Mouse (Mus musculus) forebrain, postnatal 0 days (tissue): ENCODE data around the gene Rnft2. TPM values are rescaled to one million over a fixed set of nuclear protein-coding genes. Genes with fewer than 3 reads are reported as not detected.
A peak's percentile ranks its signal among the peaks of the same experiment; 100 is the strongest.

Experiments
- ATAC-seq: fragments of 200-750 bp; cut with Nextera tagmentation; 2 replicates; pipeline ENCODE4 v1.8.0; 2017; ENCODE audit warnings: mild to moderate bottlenecking, moderate library complexity
- DNase-seq: peaks from one replicate; pipeline ENCODE4 v3.0.0-alpha.2; 2015
- H3K27ac ChIP-seq: fragments of 300-500 bp; sonication (generic); 2 replicates; pipeline ENCODE4 v1.5.1; 2014; ENCODE audit warnings: low read depth, mild to moderate bottlenecking, antibody characterized with exemption, low read length, moderate library complexity, mixed read lengths
- H3K27me3 ChIP-seq: fragments of 300-500 bp; sonication (generic); 2 replicates; pipeline ENCODE4 v1.6.1; 2014; ENCODE audit warnings: mild to moderate bottlenecking, low read length, mixed read lengths; ENCODE audit not compliant: insufficient read depth
- H3K36me3 ChIP-seq: fragments of 300-500 bp; sonication (generic); 2 replicates; pipeline ENCODE4 v1.6.1; 2014; ENCODE audit warnings: mild to moderate bottlenecking, moderate library complexity; ENCODE audit not compliant: insufficient read depth
- H3K4me1 ChIP-seq: fragments of 300-500 bp; sonication (generic); 2 replicates; pipeline ENCODE4 v1.6.1; 2014; ENCODE audit warnings: antibody characterized with exemption; ENCODE audit not compliant: insufficient read depth
- H3K4me2 ChIP-seq: fragments of 300-500 bp; sonication (generic); 2 replicates; pipeline ENCODE4 v1.6.1; 2014; ENCODE audit warnings: low read depth, mild to moderate bottlenecking, moderate library complexity
- H3K4me3 ChIP-seq: fragments of 300-500 bp; sonication (generic); 2 replicates; pipeline ENCODE4 v1.5.1; 2014; ENCODE audit warnings: low read depth, low read length, mixed read lengths
- H3K9ac ChIP-seq: fragments of 300-500 bp; sonication (generic); 2 replicates; pipeline ENCODE4 v1.6.1; 2014; ENCODE audit warnings: mild to moderate bottlenecking
- H3K9me3 ChIP-seq: fragments of 300-500 bp; sonication (generic); 2 replicates; pipeline ENCODE4 v1.6.1; 2016; ENCODE audit warnings: low read length
- CTCF ChIP-seq: sonication (generic); IDR thresholded peaks from 2 replicates; pipeline ENCODE4 v1.5.1; 2016; ENCODE audit warnings: antibody characterized with exemption, control low read depth, low read depth
- WGBS: fragments of 180-500 bp; shearing (Covaris S2); extraction: QIAGEN DNeasy Blood & Tissue Kit; methylation state at CpG from one replicate; pipeline ENCODE4 v1.1.7; 2014; 5-methylcytosine and 5-hydroxymethylcytosine counted together
- polyA plus RNA-seq: library from polyadenylated mRNA; unstranded; fragments of >200 nt; fragmentation: Nextera tagmentation; extraction: Ambion mirVana; gene quantifications from 2 replicates; pipeline ENCODE4 v1.2.1, GENCODE M21; 2015
- total RNA-seq: library from RNA; depleted of rRNA; stranded (reverse); fragments of >200 nt; gene quantifications from 2 replicates; pipeline ENCODE4 v1.2.3, GENCODE M21; 2014

Rnft2 gene
- total and polyA plus RNA-seq, 2 experiments from 2014 or later = 12.4 to 87.8 TPM

DNA sequence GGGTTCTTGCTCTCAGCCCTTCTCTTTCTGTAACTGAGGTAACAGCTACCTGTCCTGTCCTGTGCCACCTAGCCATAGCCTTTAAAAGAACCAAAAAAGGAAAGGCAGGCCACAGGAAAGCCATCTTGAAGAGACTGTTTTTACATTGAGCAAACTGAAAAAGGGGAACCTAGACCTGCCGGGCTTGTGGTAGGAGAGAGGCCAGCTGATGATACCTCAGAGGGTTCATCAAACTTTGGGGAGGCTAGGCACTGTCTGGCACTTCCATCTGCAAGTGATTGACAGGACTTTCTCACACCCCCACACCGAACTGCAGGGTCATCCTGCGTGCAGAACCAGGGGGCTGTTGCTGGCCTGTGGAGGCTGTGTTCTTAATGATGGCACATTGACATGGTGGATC is 8.6 kb upstream of the Rnft2 start:
- H3K36me3 ChIP-seq = peaks cover 16% of the 10 kb centered on the region
- no peak overlapping the region for H3K27ac ChIP-seq
- WGBS = 86% methylated on average over 3 of the region's 3 CpGs
- no peaks in the 10 kb centered on the region for H3K9me3 ChIP-seq
- TF ChIP-seq CTCF = no peak
- H3K9ac ChIP-seq = no peak overlapping the region
- DNase-seq (no peak), ATAC-seq (no peak)
- no peaks in the 10 kb centered on the region for H3K27me3 ChIP-seq
- no peak overlapping the region for H3K4me3 ChIP-seq
- no peaks in the 10 kb centered on the region for H3K4me1 ChIP-seq
- H3K4me2 ChIP-seq = no peak overlapping the region

DNA sequence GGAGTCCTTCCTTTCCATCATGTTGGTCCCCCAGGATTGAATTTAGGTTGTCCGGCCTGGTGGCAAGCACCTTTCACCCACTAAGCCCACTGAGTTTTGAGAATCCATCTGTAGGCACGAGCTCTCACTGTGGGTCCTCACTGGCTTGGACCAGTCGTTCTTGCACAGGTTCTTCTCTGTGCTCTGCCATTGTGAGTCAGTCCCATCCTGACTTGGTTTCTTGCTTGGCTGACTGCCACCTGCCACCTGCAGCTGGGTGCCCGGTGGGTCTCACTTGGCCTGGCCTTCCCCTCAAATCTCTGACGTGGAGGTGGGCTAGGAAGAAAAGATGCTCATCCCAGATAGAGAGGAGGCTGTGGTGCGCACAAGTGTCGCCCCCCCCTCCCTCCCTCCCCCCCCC is 6.1 kb upstream of the Rnft2 start:
- Histone ChIP-seq H3K9ac (no peak overlapping the region), H3K27me3 (no peaks in the 10 kb centered on the region), H3K9me3 (no peaks in the 10 kb centered on the region), H3K4me1 (0 out of 2 replicates have a peak, but pooled peaks cover 7% of the 10 kb centered on the region), H3K4me2 (no peak overlapping the region), H3K36me3 (peaks cover 8% of the 10 kb centered on the region; the same call in 1 of the 2 replicates), H3K27ac (no peak overlapping the region), H3K4me3 (no peak overlapping the region)
- TF ChIP-seq CTCF = no peak
- WGBS = 59% methylated on average over 5 of the region's 7 CpGs
- DNase-seq (no peak), ATAC-seq (no peak)

DNA sequence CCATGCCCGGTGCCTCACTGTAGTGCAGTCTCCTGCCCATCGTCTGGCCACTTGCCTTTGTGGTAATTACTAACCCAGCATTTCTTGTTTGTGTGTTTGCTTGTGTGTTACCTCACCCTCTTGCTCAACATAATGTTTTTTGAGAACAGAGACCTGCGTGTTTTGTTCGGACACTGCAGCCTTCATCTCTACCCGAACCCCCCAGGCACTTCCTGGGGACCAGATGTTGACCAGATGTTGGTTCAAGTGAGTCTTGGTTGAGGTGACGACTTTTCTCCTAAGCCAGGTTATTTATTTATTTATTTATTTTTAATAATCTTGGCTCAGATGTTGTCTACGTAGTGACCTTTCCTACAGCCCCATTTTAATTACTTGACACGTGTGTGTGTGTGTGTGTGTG is 2.5 kb upstream of the Rnft2 start:
- H3K27ac ChIP-seq = no peak overlapping the region
- ATAC-seq = no peak
- H3K4me3 ChIP-seq = no peak overlapping the region
- no peak for DNase-seq
- peaks cover 19% of the 10 kb centered on the region; the same call in 1 of the 2 replicates for H3K4me1 ChIP-seq
- peaks cover 11% of the 10 kb centered on the region for H3K36me3 ChIP-seq
- H3K27me3 ChIP-seq = no peaks in the 10 kb centered on the region
- no peak for TF ChIP-seq CTCF
- 93% methylated on average over 8 of the region's 8 CpGs for WGBS
- no peak overlapping the region for H3K9ac ChIP-seq
- no peak overlapping the region for H3K4me2 ChIP-seq
- H3K9me3 ChIP-seq = no peaks in the 10 kb centered on the region

DNA sequence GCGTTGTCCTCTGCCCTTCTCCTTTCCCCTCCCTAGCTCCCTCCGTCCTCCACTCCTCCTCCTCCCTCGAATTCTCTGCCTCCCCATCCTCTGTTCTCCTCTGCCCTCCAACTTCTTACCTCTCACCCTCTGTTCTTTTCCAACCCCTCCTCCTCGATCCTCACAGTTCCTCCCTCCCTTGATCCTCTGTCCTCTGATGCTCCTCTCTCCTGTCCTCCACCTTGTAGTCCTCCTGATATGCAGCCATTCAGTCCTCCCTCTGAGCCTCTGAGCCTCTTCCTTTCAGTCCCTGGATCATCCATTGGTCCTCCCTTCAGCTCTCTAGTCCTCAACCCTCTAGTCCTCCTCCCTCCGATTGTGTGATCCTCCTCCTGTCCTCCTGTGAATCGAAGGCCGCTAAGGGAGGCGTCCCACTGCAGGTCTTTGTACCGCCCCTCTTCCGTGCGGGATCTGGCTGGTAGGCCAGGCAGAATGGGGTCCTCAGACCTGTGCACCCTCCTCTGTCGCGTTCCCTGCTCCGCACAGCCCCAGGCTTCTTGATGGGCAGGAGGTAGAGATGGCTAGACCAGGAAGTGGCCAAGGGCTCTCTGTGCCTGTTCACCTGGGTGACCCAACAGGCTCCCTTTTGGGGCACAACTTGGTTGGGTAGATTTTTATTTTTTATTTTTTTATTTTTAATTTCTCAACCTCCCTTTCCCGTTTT is 841 bp upstream of the Rnft2 start:
- no peak for TF ChIP-seq CTCF
- Histone ChIP-seq H3K27ac (peak overlapping the region; percentile 81), H3K9me3 (no peaks in the 10 kb centered on the region), H3K27me3 (no peaks in the 10 kb centered on the region), H3K9ac (peak overlapping the region; percentile 69), H3K4me2 (peak overlapping the region; percentile 71), H3K4me3 (peak overlapping the region; percentile 65), H3K4me1 (peaks cover 19% of the 10 kb centered on the region; the same call in 1 of the 2 replicates), H3K36me3 (peaks cover 24% of the 10 kb centered on the region)
- ATAC-seq = no peak
- WGBS = 6% methylated on average over 15 of the region's 15 CpGs
- DNase-seq = no peak

- H3K4me3 ChIP-seq = no peak overlapping the region
- no peaks in the 10 kb centered on the region for H3K9me3 ChIP-seq
- peaks cover 44% of the 10 kb centered on the region for H3K36me3 ChIP-seq
- peaks cover 7% of the 10 kb centered on the region; the same call in 1 of the 2 replicates for H3K4me1 ChIP-seq
- no peak overlapping the region for H3K4me2 ChIP-seq
- no peak overlapping the region for H3K9ac ChIP-seq
- no peaks in the 10 kb centered on the region for H3K27me3 ChIP-seq
- H3K27ac ChIP-seq = no peak overlapping the region
- TF ChIP-seq CTCF = no peak
- ATAC-seq (no peak), DNase-seq (no peak)
- 93% methylated on average over 12 of the region's 12 CpGs for WGBS
Observed at GRCm38 (mm10) chr5:118239671-118240070, 5.2 kb downstream of the Rnft2 start.

DNA sequence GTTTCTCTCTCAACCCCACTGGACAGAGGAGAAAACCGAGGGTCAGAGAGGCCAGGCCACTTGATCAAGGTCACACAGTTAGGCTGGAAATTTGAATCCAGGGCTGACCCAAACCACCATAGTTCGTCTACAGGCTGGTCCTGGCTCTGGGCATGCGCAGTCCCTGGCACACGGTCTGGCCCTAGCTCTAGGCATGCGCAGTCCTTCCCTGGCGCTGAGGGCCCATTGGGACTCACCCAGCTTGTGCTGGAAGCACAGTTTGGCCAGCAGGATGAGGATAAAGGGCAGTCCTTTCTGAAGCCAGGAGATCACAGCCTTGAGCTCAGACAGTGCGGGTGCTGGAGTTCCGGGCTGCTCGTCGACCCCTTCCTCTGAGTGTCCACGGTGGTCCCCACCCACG is 8.0 kb downstream of the Rnft2 start:
- H3K9me3 ChIP-seq = no peaks in the 10 kb centered on the region
- TF ChIP-seq CTCF = no peak
- ATAC-seq = no peak
- no peak overlapping the region for H3K4me3 ChIP-seq
- H3K27ac ChIP-seq = no peak overlapping the region
- no peak for DNase-seq
- WGBS = 88% methylated on average over 12 of the region's 12 CpGs
- no peaks in the 10 kb centered on the region for H3K27me3 ChIP-seq
- H3K9ac ChIP-seq = no peak overlapping the region
- no peaks in the 10 kb centered on the region for H3K4me1 ChIP-seq
- no peak overlapping the region for H3K4me2 ChIP-seq
- peaks cover 57% of the 10 kb centered on the region for H3K36me3 ChIP-seq

DNA sequence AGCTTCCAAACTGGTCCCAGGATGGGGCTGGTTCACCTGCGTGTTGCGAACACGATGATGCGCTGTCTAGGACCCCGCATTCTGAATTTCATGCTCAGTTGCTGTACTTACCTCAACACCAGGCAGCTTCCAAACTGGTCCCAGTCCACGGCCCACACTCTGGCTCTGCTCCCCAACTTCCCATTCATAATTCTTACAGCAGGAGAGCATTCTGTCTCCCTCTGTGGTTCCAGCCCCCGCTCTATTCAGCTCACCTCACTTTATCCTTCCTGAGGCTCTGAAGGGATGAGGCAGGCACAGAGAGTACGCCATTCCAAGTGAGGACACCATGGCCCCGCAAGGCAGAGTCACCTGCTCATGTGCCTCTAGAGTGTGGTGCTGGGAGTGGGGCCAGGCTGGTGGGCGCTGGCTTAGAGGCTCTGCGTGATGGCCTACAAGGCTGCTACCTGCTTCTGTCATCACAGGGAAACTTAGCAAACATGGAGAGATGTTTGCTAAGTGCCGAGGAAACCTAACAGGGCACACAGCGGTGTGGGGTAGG is 14.8 kb downstream of the Rnft2 start:
- TF ChIP-seq CTCF = no peak
- DNase-seq (no peak), ATAC-seq (no peak)
- Histone ChIP-seq H3K9me3 (no peaks in the 10 kb centered on the region), H3K4me1 (no peaks in the 10 kb centered on the region), H3K36me3 (peaks cover 64% of the 10 kb centered on the region), H3K9ac (no peak overlapping the region), H3K4me3 (no peak overlapping the region), H3K27me3 (no peaks in the 10 kb centered on the region), H3K27ac (no peak overlapping the region), H3K4me2 (no peak overlapping the region)
- 97% methylated on average over 13 of the region's 13 CpGs for WGBS
